Mouse (Mus musculus) lung, adult 18-20 months (tissue): ENCODE results near the gene Zdhhc3.

Source experiments
- DNase-seq, 2 experiments: peaks; one replicate each; pipeline ENCODE4 v3.0.0; 2022; ENCODE audit warnings: mixed read lengths in 2 of 2

The Zdhhc3 gene

GRCm38 (mm10) chr9:123113931-123114330 is 926 bp upstream of the Zdhhc3 start:
- peak in 1 of 2 experiments; percentile 27 for DNase-seq

- DNase-seq: no peak
Observed at GRCm38 (mm10) chr9:123111751-123112221, 1.2 kb downstream of the Zdhhc3 start.

GRCm38 (mm10) chr9:123109188-123109587 is 3.8 kb downstream of the Zdhhc3 start:
- peak in 1 of 2 experiments; percentile 63 for DNase-seq

DNA sequence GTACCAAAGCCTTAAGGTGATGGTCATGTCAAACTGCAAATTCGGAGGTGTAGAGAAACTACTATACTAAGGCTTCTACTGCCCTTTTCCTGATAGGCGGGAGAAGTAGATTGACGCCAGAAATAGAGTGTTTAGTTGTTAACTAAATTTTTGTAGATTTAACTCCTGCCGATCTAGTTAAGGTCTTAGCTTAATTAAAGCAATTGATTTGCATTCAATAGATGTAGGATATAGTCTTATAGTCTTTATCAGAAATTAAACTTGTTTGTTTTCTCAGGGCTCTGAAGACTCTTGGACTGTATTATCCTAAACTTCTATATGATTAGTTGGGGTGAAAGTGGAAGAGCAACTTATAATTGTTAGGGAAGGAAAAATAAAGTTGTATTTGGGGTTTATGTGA is 5.8 kb downstream of the Zdhhc3 start:
- DNase-seq: no peak

DNA sequence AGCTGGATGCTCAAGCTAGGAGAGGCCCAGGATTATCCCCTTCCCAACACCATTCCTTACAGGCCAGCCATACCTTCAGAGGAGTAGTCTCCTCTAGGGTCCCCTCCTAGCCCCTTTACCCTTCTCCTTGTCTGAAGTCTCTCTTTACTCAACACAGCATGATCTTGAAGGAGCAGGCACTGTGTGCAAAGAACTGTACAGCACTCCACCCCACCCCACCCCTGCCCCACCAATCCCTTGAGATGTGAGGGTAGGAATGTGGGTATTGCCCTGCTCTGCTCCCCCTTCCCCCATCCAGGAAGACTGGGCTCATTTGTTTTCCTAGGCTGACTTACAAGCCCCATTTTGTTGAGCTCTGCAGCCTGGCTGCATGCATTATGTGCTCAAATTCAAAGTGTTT is 8.6 kb downstream of the Zdhhc3 start:
- DNase-seq: peak in 1 of 2 experiments; percentile 41

GRCm38 (mm10) chr9:123103425-123103824 is 9.6 kb downstream of the Zdhhc3 start:
- DNase-seq: no peak

GRCm38 (mm10) chr9:123099631-123100455 is 13.2 kb downstream of the Zdhhc3 start:
- DNase-seq: no peak

DNA sequence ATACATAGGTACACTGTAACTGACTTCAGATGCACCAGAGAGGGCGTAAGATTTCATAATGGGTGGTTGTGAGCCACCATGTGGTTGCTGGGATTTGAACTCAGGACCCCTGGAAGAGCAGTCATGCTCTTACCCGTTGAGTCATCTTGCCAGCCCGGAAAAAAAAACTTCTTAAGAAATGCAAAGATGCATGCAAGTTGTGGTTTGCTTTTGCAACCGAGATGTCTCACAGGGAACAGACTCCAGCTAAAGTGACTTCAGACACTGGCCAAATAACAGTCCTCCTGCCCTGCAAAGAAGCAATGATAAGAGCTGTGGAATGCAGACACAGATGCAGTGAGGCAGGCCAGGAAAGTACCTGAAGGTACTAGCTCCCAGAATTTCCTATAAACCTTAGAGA is 22.2 kb downstream of the Zdhhc3 start:
- DNase-seq: no peak

GRCm38 (mm10) chr9:123087558-123087957 is 25.4 kb downstream of the Zdhhc3 start:
- DNase-seq: no peak

- DNase-seq: peak; percentile 72 to 82
Observed at GRCm38 (mm10) chr9:123085373-123085772, 27.6 kb downstream of the Zdhhc3 start.

DNA sequence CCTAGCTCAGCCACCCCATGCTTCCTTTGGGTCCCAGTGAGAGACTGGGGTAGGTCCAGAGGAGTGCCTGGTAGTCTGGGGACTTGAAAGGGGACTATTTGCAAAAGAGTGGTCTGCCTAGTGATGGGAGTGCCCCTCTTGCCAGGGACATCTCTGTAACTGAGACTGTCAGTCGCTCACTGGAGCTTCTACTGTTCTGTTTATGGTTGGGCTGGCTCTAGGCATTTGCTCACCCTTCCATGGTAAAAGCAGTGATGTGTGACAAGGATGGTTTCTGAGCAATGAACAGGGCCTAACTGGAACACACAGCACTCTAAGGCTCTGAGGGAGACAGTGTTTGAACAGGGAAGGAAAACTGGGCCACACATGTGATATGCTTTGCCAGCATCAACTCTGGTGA is 32.2 kb downstream of the Zdhhc3 start:
- DNase-seq: no peak

DNA sequence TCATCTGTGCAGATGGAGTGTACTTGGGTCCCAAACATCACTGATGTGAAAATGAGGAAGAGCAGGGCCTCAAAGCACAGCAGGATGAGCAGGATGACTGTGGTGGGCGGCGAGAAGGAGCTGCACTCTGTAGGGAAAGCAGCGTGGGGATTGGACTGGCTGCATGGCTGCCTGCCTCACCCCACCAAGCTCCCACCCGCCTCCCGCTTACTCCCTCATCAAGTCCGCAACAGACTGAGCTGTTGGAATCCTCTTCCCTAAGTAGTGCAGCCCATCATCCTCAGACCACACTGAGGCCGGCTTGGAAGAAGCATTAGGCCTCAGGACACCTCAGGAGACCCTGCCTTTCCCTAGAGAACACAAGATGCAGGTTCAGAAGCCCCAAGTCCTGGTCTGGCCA is 32.6 kb downstream of the Zdhhc3 start:
- DNase-seq: no peak

GRCm38 (mm10) chr9:123079149-123079548 is 33.9 kb downstream of the Zdhhc3 start:
- no peak for DNase-seq

GRCm38 (mm10) chr9:123060172-123060571 is 52.8 kb downstream of the Zdhhc3 start:
- no peak for DNase-seq

DNA sequence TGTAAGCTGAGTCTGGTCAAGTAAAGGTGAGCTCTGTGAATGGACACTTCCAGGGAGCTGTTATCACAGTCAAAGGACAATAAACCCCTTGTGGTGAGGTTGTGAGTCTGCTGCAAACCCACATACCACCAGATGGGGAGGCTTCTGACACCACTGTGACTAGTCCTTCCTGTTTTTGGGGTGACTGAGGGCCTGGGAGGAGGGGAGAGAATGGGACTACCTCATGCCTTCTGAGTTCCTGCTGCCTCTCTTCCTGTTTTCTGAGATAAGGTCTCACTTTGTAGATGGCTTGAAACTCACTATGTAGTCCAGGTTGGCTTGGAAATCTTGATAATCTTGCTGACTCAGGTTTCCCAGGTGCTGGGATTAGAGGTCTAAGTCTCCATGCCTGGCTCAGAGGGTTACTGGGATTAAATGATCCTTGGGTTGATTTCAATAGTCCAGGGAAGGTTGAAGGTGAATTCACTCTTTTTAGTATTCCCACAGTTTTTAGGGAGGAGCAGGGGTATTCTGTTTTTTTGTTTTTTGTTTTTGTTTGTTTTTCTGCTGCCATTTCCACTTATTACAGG is 54.2 kb downstream of the Zdhhc3 start:
- no peak for DNase-seq

- no peak for DNase-seq
Observed at GRCm38 (mm10) chr9:123047665-123048064, 65.3 kb downstream of the Zdhhc3 start.

- DNase-seq: no peak
Observed at GRCm38 (mm10) chr9:123034426-123034825, 78.6 kb downstream of the Zdhhc3 start, which contains the start of gene Tgm4. Gene Tgm4, plus strand, starts transcription at chr9:123034726.

GRCm38 (mm10) chr9:123031496-123032246 is 81.3 kb downstream of the Zdhhc3 start:
- DNase-seq: no peak

DNA sequence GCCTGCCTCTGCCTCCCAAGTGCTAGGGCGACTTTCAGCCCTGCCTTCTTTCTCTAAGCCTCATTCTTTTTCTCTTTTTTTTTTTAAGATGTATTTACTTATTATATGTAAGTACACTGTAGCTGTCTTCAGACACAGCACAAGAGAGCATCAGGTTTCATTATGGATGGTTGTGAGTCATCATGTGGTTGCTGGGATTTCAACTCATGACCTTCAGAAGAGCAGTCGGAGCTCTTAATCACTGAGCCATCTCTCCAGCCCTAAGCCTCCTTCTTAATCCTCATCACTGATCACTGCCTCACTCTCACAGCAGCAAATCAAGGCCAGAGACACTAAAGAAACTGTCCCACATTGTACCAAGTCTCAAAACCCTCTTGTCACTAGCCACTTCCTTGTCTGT is 88.8 kb downstream of the Zdhhc3 start:
- DNase-seq: no peak

DNA sequence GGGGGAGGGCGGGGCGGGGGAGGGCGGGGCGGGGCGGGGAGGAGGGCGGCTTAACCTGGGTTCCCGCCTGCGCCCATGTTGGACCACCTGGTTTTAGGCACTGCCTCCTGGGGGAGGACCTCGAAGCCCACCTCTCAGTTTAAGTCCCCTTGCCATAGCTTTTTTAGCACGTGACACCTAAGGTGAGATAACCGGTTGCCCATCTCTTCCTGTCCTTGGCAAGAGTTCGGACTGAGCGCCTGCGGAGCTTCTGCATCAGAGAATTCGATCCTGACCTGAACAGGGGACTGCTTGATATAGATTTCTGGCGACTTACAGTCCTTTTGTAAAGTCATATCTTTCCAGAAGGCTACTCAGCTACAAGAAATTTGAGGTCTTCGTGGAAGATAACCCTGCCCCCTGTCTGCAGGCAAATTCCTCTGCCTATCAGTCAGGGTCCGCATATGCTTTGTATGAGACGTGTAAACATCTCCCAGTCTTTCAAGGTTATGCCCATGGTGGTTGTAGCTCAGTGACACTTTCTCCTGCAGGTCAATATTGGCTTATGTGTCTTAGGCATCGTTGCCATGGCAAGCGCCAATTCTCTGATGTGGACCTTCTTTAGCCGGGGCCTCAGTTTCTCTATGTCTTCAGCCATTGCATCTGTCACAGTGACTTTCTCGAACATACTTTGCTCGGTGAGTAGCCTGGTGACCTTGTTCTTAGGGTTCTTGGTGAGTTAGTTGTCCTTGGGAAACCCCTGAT is 91.2 kb downstream of the Zdhhc3 start:
- no peak for DNase-seq

- DNase-seq: peak; percentile 85 to 88
Observed at GRCm38 (mm10) chr9:123020995-123021631, 91.9 kb downstream of the Zdhhc3 start, which contains the start of gene Tmem42. Gene Tmem42, plus strand, starts transcription at chr9:123021326.
